Mouse (Mus musculus): ENCODE results near the gene Adamtsl1. TPM values are rescaled to one million over a fixed set of nuclear protein-coding genes. Genes with fewer than 3 reads are reported as not detected.

Gene Adamtsl1
- polyA plus RNA-seq, 1 experiment from 2014 or later: 0.38 TPM

GRCm38 (mm10) chr4:86435631-86436030 is 921.7 kb downstream of the Adamtsl1 start:
- TF ChIP-seq EP300 (IDR thresholded peaks at IDR 0.05; ENCODE audit: low read depth): no peak
- TF ChIP-seq CTCF (IDR thresholded peaks at IDR 0.05; ENCODE audit: low read depth): no peak
- H3K4me2 ChIP-seq (ENCODE audit: low read depth, low read length): no peak overlapping the region
- H3K9ac ChIP-seq (replicated peaks): no peak overlapping the region
- H3K4me1 ChIP-seq (ENCODE audit: insufficient read depth): peaks cover 11% of the 10 kb centered on the region; the same call in 1 of the 2 replicates
- no peaks in the 10 kb centered on the region for H3K27me3 ChIP-seq (ENCODE audit: insufficient read depth, low read length)
- no peaks in the 10 kb centered on the region for H3K36me3 ChIP-seq (replicated peaks; ENCODE audit: insufficient read depth, low read length)
- 61% methylated on average over 3 of the region's 3 CpGs for WGBS (ENCODE audit: insufficient replicate concordance)
- H3K4me3 ChIP-seq (ENCODE audit: low read depth, low read length): no peak overlapping the region
- no peak for ATAC-seq
- DNase-seq: no peak
- no peak overlapping the region for H3K27ac ChIP-seq (ENCODE audit: low read depth)
- H3K9me3 ChIP-seq (ENCODE audit: low read length): no peaks in the 10 kb centered on the region

- no peaks in the 10 kb centered on the region for H3K36me3 ChIP-seq (replicated peaks; ENCODE audit: insufficient read depth, low read length)
- peak; percentile 100 for ATAC-seq
- TF ChIP-seq EP300 (IDR thresholded peaks at IDR 0.05; ENCODE audit: low read depth) (no peak), CTCF (IDR thresholded peaks at IDR 0.05; ENCODE audit: low read depth) (no peak)
- H3K27ac ChIP-seq (ENCODE audit: low read depth): no peak overlapping the region
- no peaks in the 10 kb centered on the region for H3K27me3 ChIP-seq (ENCODE audit: insufficient read depth, low read length)
- 54% methylated on average over 3 of the region's 3 CpGs for WGBS (ENCODE audit: insufficient replicate concordance)
- H3K4me2 ChIP-seq (ENCODE audit: low read depth, low read length): no peak overlapping the region
- no peak overlapping the region for H3K9ac ChIP-seq (replicated peaks)
- H3K4me3 ChIP-seq (ENCODE audit: low read depth, low read length): no peak overlapping the region
- H3K4me1 ChIP-seq (ENCODE audit: insufficient read depth): peaks cover 11% of the 10 kb centered on the region; the same call in 1 of the 2 replicates
- H3K9me3 ChIP-seq (ENCODE audit: low read length): no peaks in the 10 kb centered on the region
- DNase-seq: peak; percentile 31
Measured at GRCm38 (mm10) chr4:86436336-86436735, 922.4 kb downstream of the Adamtsl1 start.

- TF ChIP-seq EP300 (IDR thresholded peaks at IDR 0.05; ENCODE audit: low read depth): no peak
- TF ChIP-seq CTCF (IDR thresholded peaks at IDR 0.05; ENCODE audit: low read depth): no peak
- Histone ChIP-seq H3K4me2 (ENCODE audit: low read depth, low read length) (no peak overlapping the region), H3K9me3 (ENCODE audit: low read length) (no peaks in the 10 kb centered on the region), H3K9ac (replicated peaks) (no peak overlapping the region), H3K4me1 (ENCODE audit: insufficient read depth) (no peaks in the 10 kb centered on the region), H3K27ac (ENCODE audit: low read depth) (no peak overlapping the region), H3K4me3 (ENCODE audit: low read depth, low read length) (no peak overlapping the region), H3K36me3 (replicated peaks; ENCODE audit: insufficient read depth, low read length) (no peaks in the 10 kb centered on the region), H3K27me3 (ENCODE audit: insufficient read depth, low read length) (no peaks in the 10 kb centered on the region)
- DNase-seq: no peak
- WGBS (ENCODE audit: insufficient replicate concordance): 76% methylated on average over 3 of the region's 3 CpGs
- no peak for ATAC-seq
Measured at GRCm38 (mm10) chr4:86450468-86450867, 936.5 kb downstream of the Adamtsl1 start.

GRCm38 (mm10) chr4:86464808-86465207 is 950.8 kb downstream of the Adamtsl1 start:
- Histone ChIP-seq H3K27me3 (ENCODE audit: insufficient read depth, low read length) (no peaks in the 10 kb centered on the region), H3K9ac (replicated peaks) (no peak overlapping the region), H3K4me1 (ENCODE audit: insufficient read depth) (no peaks in the 10 kb centered on the region), H3K36me3 (replicated peaks; ENCODE audit: insufficient read depth, low read length) (no peaks in the 10 kb centered on the region), H3K9me3 (ENCODE audit: low read length) (no peaks in the 10 kb centered on the region), H3K4me3 (ENCODE audit: low read depth, low read length) (no peak overlapping the region), H3K27ac (ENCODE audit: low read depth) (no peak overlapping the region), H3K4me2 (ENCODE audit: low read depth, low read length) (no peak overlapping the region)
- DNase-seq (no peak), ATAC-seq (no peak)
- 90% methylated on average over 5 of the region's 5 CpGs for WGBS (ENCODE audit: insufficient replicate concordance)
- TF ChIP-seq EP300 (IDR thresholded peaks at IDR 0.05; ENCODE audit: low read depth) (no peak), CTCF (IDR thresholded peaks at IDR 0.05; ENCODE audit: low read depth) (no peak)

All from liver, postnatal 0 days (tissue).